Mouse (Mus musculus): ENCODE data around the gene Ptx3.

Gene Ptx3

DNA sequence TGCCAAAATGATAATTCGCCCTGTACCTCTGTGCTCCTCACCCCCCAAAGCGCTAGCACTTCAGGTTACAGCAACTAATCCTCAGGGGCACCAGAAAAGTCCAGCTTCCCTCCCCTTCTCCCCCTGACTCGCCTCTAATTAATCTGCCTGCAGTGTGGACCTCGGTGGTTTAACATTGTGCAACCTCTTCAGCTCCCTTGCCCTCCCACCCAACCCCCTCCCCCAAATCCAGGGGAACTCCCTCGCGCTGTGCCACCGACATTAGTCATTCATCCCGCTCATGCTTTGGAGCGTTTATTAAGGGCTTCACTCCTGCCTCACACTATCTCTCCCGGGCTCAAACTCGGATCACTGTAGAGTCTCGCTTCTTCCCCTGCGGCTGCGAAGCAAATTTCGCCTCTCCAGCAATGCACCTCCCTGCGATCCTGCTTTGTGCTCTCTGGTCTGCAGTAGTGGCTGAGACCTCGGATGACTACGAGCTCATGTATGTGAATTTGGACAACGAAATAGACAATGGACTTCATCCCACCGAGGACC, at the start of gene Ptx3:
Gene Ptx3, plus strand, starts transcription at position 256 of the 537 bp plus-strand sequence.
- no peak for DNase-seq

GRCm38 (mm10) chr3:66172907-66173306, 46.8 kb upstream of the Ptx3 start:
- no peak for DNase-seq

GRCm38 (mm10) chr3:66179647-66180046, 40.1 kb upstream of the Ptx3 start:
- no peak for DNase-seq

GRCm38 (mm10) chr3:66193910-66194562, 25.7 kb upstream of the Ptx3 start:
- DNase-seq, result no peak

DNA sequence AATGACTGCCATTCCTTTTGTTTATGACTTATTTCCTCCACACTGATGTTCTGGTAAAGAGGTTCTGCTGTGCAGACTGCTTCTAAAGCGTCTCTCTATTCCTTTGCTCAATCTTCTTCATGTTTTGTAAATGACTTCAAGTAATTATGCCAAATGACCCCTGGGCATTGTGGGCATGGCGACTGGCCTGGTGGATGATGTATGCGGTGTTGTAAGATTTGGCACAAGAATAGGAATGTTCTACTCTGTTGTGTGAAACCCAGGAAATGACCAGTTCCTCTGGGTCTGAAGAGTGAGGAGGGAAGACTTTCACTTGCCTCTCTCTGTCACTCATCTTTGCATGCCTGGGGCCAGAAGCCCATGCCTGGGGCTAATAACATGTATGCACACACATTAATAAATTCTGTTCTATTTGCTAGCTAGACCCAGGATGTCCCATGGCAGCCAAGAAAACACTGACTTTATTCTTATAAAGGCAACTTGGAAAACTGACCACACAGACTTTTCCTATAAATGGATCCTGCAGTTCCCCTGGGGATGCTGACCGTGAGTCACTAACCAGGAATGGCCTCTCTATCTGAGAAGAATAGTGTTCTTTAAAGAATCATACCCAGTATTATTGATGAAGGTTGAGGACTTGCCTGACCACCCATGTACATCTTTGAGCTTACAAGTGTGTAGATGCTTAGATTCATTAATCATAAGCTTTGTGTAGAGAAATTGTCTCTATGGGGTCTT, 10.7 kb upstream of the Ptx3 start:
- DNase-seq, result no peak

- no peak for DNase-seq
Observed at GRCm38 (mm10) chr3:66213524-66213923, 6.2 kb upstream of the Ptx3 start.

GRCm38 (mm10) chr3:66215759-66216158, 4.0 kb upstream of the Ptx3 start:
- DNase-seq, result no peak

GRCm38 (mm10) chr3:66220554-66221242, 988 bp downstream of the Ptx3 start:
- peak; percentile 52 for DNase-seq

- no peak for DNase-seq
Observed at GRCm38 (mm10) chr3:66221243-66221611, 1.5 kb downstream of the Ptx3 start.

GRCm38 (mm10) chr3:66224931-66225537, 5.3 kb downstream of the Ptx3 start:
- no peak for DNase-seq

- DNase-seq, result peak; percentile 19
Observed at GRCm38 (mm10) chr3:66236234-66236871, 16.6 kb downstream of the Ptx3 start.

GRCm38 (mm10) chr3:66240476-66240875, 20.8 kb downstream of the Ptx3 start:
- DNase-seq, result no peak

GRCm38 (mm10) chr3:66251842-66252241, 32.1 kb downstream of the Ptx3 start:
- DNase-seq, result no peak

- peak; percentile 9 for DNase-seq
Observed at GRCm38 (mm10) chr3:66254504-66255105, 34.9 kb downstream of the Ptx3 start.

DNA sequence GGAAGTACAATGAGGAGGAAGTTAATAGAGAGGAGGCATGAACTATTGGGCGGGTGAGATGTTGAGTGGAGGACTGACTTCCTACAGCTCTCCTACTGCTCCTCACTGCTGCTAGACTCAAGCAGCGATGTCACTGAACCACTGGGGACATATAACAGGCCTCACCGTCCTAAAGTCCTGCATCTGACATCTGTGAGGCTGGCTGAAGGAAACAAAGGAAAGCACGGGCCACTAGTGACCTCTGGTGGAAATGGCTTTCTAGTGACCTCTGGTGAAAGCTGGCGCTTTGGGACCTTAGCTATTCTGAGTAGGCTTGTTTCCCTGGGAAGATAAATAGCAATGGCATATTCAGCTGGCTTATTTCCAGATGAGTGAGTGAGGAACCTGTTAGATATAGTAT, 42.6 kb downstream of the Ptx3 start:
- no peak for DNase-seq

GRCm38 (mm10) chr3:66263270-66263669, 43.6 kb downstream of the Ptx3 start:
- DNase-seq, result no peak

Measured in right cerebral cortex, adult 18-20 months (tissue).